Mouse (Mus musculus) kidney, embryonic 16.5 days (tissue): Measurements from ENCODE around the gene Btc. TPM values are rescaled to one million over a fixed set of nuclear protein-coding genes. Genes with fewer than 3 reads are reported as not detected.

Source experiments
- ATAC-seq: fragments of 200-750 bp; cut with Nextera tagmentation; 2 replicates; pipeline ENCODE4 v1.8.0; 2017; ENCODE audit warnings: moderate TSS enrichment; ENCODE audit not compliant: low FRiP score, low TSS enrichment
- H3K27ac ChIP-seq: fragments of 300-500 bp; sonication (generic); 2 replicates; pipeline ENCODE4 v1.5.1; 2014; ENCODE audit warnings: low read length
- H3K27me3 ChIP-seq: fragments of 300-500 bp; sonication (generic); 2 replicates; pipeline ENCODE4 v1.6.1; 2014; ENCODE audit warnings: low read length, control low read depth, mixed read lengths; ENCODE audit not compliant: insufficient read depth
- H3K36me3 ChIP-seq: fragments of 300-500 bp; sonication (generic); 2 replicates; pipeline ENCODE4 v1.6.1; 2014; ENCODE audit warnings: low read length, control low read depth, mixed read lengths; ENCODE audit not compliant: insufficient read depth
- H3K4me1 ChIP-seq: fragments of 300-500 bp; sonication (generic); 2 replicates; pipeline ENCODE4 v1.6.1; 2014; ENCODE audit warnings: low read length, control low read depth, mixed read lengths; ENCODE audit not compliant: insufficient read depth
- H3K4me2 ChIP-seq: fragments of 300-500 bp; sonication (generic); replicated peaks from 2 replicates; pipeline ENCODE4 v1.6.1; 2014; ENCODE audit warnings: low read depth, low read length
- H3K4me3 ChIP-seq: fragments of 300-500 bp; sonication (generic); 2 replicates; pipeline ENCODE4 v1.5.1; 2014; ENCODE audit warnings: mild to moderate bottlenecking, low read length
- H3K9ac ChIP-seq: fragments of 300-500 bp; sonication (generic); replicated peaks from 2 replicates; pipeline ENCODE4 v1.6.1; 2014; ENCODE audit warnings: low read length
- H3K9me3 ChIP-seq: fragments of 300-500 bp; sonication (generic); 2 replicates; pipeline ENCODE4 v1.6.1; 2016; ENCODE audit warnings: low read length, control low read depth
- WGBS: fragments of 180-500 bp; shearing (Covaris S2); extraction: QIAGEN DNeasy Blood & Tissue Kit; methylation state at CpG from one replicate; pipeline ENCODE4 v1.1.7; 2014; 5-methylcytosine and 5-hydroxymethylcytosine counted together
- polyA plus RNA-seq: library from polyadenylated mRNA; unstranded; fragments of >200 nt; fragmentation: Nextera tagmentation; extraction: Ambion mirVana; gene quantifications from 2 replicates; pipeline ENCODE4 v1.2.1, GENCODE M21; 2015

Gene Btc
- polyA plus RNA-seq, 1 experiment from 2014 or later = 11.7 TPM

- ATAC-seq = no peak
- 61% methylated on average over 4 of the region's 4 CpGs for WGBS
Measured at GRCm38 (mm10) chr5:91332079-91332865, 70.5 kb downstream of the Btc start.

GRCm38 (mm10) chr5:91321840-91322239 is 81.0 kb downstream of the Btc start:
- Histone ChIP-seq H3K9me3 (no peaks in the 10 kb centered on the region), H3K4me1 (no peaks in the 10 kb centered on the region), H3K27ac (no peak overlapping the region), H3K27me3 (no peaks in the 10 kb centered on the region), H3K9ac (no peak overlapping the region), H3K36me3 (no peaks in the 10 kb centered on the region), H3K4me3 (no peak overlapping the region), H3K4me2 (no peak overlapping the region)
- WGBS = 69% methylated on average over 1 of the region's 1 CpGs
- ATAC-seq = no peak

More at GRCm38 (mm10) chr5:91332079-91332865, 70.5 kb downstream of the Btc start:
- Histone ChIP-seq H3K36me3 (no peaks in the 10 kb centered on the region), H3K4me1 (no peaks in the 10 kb centered on the region), H3K27me3 (no peaks in the 10 kb centered on the region), H3K4me2 (no peak overlapping the region), H3K9me3 (no peaks in the 10 kb centered on the region), H3K4me3 (no peak overlapping the region), H3K9ac (no peak overlapping the region), H3K27ac (no peak overlapping the region)

GRCm38 (mm10) chr5:91320348-91320747 is 82.4 kb downstream of the Btc start:
- Histone ChIP-seq H3K9me3 (no peaks in the 10 kb centered on the region), H3K9ac (no peak overlapping the region), H3K27me3 (no peaks in the 10 kb centered on the region), H3K36me3 (no peaks in the 10 kb centered on the region), H3K27ac (no peak overlapping the region), H3K4me3 (no peak overlapping the region), H3K4me2 (no peak overlapping the region), H3K4me1 (no peaks in the 10 kb centered on the region)
- 83% methylated on average over 4 of the region's 4 CpGs for WGBS
- no peak for ATAC-seq

GRCm38 (mm10) chr5:91313971-91314370 is 88.8 kb downstream of the Btc start:
- Histone ChIP-seq H3K4me3 (no peak overlapping the region), H3K9ac (no peak overlapping the region), H3K4me1 (no peaks in the 10 kb centered on the region), H3K27me3 (no peaks in the 10 kb centered on the region), H3K4me2 (no peak overlapping the region), H3K36me3 (no peaks in the 10 kb centered on the region), H3K9me3 (no peaks in the 10 kb centered on the region), H3K27ac (no peak overlapping the region)
- WGBS = 73% methylated on average over 4 of the region's 4 CpGs
- ATAC-seq = no peak

GRCm38 (mm10) chr5:91311767-91312166 is 91.0 kb downstream of the Btc start:
- Histone ChIP-seq H3K36me3 (no peaks in the 10 kb centered on the region), H3K27me3 (no peaks in the 10 kb centered on the region), H3K9ac (no peak overlapping the region), H3K4me1 (no peaks in the 10 kb centered on the region), H3K9me3 (no peaks in the 10 kb centered on the region), H3K27ac (no peak overlapping the region), H3K4me3 (no peak overlapping the region), H3K4me2 (no peak overlapping the region)
- WGBS = 36% methylated on average over 4 of the region's 4 CpGs
- ATAC-seq = no peak

GRCm38 (mm10) chr5:91308576-91308975 is 94.2 kb downstream of the Btc start:
- Histone ChIP-seq H3K4me3 (no peak overlapping the region), H3K36me3 (no peaks in the 10 kb centered on the region), H3K9ac (no peak overlapping the region), H3K9me3 (no peaks in the 10 kb centered on the region), H3K27ac (no peak overlapping the region), H3K27me3 (no peaks in the 10 kb centered on the region), H3K4me2 (no peak overlapping the region), H3K4me1 (0 out of 2 replicates have a peak, but pooled peaks cover 2% of the 10 kb centered on the region)
- 61% methylated on average over 7 of the region's 7 CpGs for WGBS
- ATAC-seq = no peak

GRCm38 (mm10) chr5:91307907-91308306 is 94.9 kb downstream of the Btc start:
- no peak; the same call in 1 of the 2 replicates for ATAC-seq
- WGBS = 7% methylated on average over 1 of the region's 1 CpGs

More at GRCm38 (mm10) chr5:91307907-91308306, 94.9 kb downstream of the Btc start:
- H3K9me3 ChIP-seq = no peaks in the 10 kb centered on the region
- no peaks in the 10 kb centered on the region for H3K27me3 ChIP-seq
- H3K9ac ChIP-seq = no peak overlapping the region
- no peaks in the 10 kb centered on the region for H3K36me3 ChIP-seq
- no peak overlapping the region for H3K27ac ChIP-seq
- 0 out of 2 replicates have a peak, but pooled peaks cover 3% of the 10 kb centered on the region for H3K4me1 ChIP-seq
- no peak overlapping the region for H3K4me3 ChIP-seq
- no peak overlapping the region for H3K4me2 ChIP-seq

Other genes with a start within 250 kb of the Btc start
- 9.6 and 11.2 TPM in 2 replicates for gene Parm1, start 114.6 kb upstream of the Btc start, polyA plus RNA-seq